Mouse (Mus musculus) right cerebral cortex, postnatal 25 days (tissue): Measurements from ENCODE around the gene Ciita.
A peak's percentile ranks its signal among the peaks of the same experiment; 100 is the strongest.

ENCODE experiments used
- DNase-seq: peaks from one replicate; pipeline ENCODE4 v3.0.0; 2022

Ciita gene

DNA sequence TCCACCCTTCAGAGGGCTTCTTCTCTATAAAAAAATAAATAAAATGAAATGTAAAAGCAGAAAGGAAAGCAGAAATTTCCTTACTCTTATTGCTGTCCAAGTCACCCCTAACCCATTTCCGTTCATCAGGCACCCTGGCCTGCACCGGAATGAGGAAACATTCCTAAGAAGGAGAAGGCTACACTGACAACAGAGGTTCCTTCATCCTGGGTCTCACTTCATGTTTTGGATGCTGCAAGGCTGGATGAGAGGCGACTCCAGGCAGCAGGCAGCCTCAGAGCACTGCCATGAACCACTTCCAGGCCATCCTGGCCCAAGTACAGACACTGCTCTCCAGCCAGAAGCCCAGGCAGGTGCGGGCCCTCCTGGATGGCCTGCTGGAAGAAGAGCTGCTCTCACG is at the start of gene Ciita:
TSS of gene Ciita (plus strand) at position 203 of the 400 bp plus-strand sequence.
- no peak for DNase-seq

GRCm38 (mm10) chr16:10431911-10432310 is 47.9 kb upstream of the Ciita start:
- DNase-seq = no peak

DNA sequence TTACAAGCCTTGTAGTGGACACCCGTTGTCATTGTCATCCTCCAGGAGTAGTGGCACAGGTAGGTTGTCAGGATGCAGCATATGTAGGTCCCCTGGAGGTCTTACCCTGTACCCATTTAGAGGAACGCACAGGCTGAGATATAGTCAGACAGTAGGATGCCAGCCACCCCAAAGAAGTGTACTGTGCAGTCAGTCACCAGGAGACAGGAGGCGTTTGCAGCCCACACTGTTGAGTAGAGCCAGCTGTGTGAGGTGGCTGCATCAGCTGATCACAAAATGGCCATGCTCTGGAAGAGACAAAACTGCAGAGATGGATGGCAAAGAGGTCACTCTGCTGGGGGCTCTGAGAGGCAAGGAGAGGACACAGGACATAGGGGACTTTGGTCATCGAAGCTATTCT is 47.5 kb upstream of the Ciita start:
- no peak for DNase-seq

DNA sequence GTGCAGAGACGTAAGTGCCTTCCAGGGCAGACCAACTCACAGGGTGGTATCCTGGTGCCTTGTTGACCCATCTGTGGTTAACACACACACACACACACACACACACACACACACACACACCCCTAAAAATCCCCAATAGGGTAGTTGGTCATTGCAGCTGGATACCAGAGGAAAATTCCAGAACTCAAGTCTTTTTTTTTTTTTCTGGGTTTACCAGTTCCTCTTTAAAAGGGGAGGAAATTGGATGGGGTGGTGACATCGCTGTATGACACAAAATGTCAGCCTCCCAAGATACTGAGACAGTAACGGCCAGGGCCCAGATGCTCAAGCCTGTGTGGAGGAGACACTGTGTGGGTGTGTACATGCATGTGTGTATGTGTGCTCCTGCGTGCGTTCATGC is 46.5 kb upstream of the Ciita start:
- DNase-seq = no peak

DNA sequence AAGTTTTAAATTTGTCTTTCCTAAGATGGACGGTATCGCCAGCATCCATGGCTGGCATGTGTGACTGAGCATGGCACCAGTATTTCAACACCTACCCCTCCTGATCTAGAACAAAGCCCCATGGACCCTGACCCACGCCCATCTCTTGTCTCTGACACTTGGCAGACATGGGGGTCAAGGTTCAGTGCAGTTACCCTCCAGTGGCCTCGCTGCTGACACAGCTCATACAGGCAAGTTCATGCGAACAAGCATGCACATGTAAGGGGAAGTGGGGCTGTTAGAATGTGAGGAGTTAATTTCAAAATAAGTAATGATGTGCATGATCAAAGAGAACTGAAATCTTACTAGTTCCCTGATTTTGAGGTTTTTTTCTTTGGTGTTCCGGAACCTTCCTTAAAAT is 43.7 kb upstream of the Ciita start:
- DNase-seq = no peak

GRCm38 (mm10) chr16:10438055-10438454 is 41.8 kb upstream of the Ciita start:
- DNase-seq = no peak

DNA sequence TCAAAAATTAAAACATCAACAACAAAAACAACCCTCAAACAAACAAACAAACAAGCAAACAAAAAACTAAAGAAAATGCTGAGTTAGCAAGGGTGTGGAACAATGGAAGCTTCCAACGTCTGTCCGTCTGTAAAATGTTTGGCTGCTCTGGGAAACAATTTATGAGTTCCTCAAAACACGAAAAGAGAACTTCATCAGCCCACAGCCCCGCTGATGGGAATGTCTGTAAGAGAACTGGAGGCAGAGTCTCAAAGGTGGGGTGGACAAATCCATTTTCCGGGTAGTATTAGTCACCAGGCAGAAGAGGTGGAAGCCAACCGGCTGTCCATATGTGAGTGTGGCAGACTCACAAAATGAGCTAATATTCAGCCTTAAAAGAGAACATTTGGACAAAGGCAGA is 38.5 kb upstream of the Ciita start:
- DNase-seq = no peak

DNA sequence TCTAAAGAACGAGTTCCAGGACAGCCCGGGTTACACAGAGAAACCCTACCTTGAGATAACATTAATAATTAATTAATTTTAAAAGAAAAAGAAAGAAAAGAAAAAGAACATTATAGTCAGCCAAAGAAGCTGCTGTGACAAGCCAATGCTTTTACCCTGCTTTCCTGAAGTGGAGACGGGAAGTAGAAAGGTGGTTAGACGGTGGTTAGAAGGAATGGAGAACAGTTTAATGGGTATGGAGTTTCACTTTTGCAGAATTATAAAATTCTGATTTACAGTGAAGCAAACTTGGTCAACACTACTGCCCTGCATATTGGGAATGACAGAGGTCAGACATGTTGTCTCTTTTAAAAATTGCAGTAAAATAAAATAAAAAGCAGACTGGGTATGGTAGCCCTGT is 38.1 kb upstream of the Ciita start:
- DNase-seq = no peak

DNA sequence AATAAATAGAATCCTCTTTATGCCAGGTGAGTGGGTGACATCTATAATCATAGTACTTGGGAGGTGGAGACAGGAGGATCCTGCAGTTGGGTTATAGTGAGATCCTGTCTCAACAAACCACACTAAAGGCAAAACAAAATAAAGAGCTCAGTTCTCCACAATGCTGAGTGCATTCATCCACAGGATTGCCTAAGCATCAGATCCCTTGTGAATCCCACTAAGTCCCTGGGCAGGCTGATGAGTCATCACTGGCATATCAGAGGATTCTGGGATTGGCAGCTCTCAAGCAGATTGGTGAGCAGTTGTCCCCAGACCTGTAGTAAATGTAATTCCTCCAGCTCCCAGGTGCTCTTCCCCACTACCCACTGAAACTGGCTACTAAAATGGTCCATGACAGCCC is 36.1 kb upstream of the Ciita start:
- no peak for DNase-seq

- no peak for DNase-seq
Measured at GRCm38 (mm10) chr16:10446573-10447263, 33.1 kb upstream of the Ciita start.

DNA sequence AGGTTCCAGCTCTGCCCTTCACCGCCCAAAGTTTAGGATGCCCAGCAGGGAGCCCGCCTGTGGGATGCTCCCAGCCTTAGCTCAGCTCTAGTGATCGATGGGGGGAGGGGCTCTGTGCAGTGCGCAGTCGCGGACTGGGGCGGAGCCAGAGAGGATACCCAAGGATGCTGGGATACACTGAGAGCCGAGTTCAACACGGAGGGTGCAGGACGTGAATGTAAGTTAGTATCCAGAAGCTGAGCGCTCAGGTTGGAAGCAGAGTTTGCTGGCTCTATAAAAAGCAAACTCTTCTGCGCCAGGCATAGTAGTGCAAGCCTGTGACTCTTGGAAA is 32.6 kb upstream of the Ciita start, which contains the start of gene Tvp23a:
TSS of gene Tvp23a (minus strand) at position 99 of the 331 bp plus-strand sequence.
- peak; percentile 87 for DNase-seq

- DNase-seq = no peak
Measured at GRCm38 (mm10) chr16:10447781-10448180, 32.1 kb upstream of the Ciita start.

GRCm38 (mm10) chr16:10448931-10449330 is 30.9 kb upstream of the Ciita start:
- DNase-seq = no peak

GRCm38 (mm10) chr16:10451906-10452305 is 28.0 kb upstream of the Ciita start:
- DNase-seq = no peak

- peak; percentile 66 for DNase-seq
Measured at GRCm38 (mm10) chr16:10452445-10452896, 27.4 kb upstream of the Ciita start.

DNA sequence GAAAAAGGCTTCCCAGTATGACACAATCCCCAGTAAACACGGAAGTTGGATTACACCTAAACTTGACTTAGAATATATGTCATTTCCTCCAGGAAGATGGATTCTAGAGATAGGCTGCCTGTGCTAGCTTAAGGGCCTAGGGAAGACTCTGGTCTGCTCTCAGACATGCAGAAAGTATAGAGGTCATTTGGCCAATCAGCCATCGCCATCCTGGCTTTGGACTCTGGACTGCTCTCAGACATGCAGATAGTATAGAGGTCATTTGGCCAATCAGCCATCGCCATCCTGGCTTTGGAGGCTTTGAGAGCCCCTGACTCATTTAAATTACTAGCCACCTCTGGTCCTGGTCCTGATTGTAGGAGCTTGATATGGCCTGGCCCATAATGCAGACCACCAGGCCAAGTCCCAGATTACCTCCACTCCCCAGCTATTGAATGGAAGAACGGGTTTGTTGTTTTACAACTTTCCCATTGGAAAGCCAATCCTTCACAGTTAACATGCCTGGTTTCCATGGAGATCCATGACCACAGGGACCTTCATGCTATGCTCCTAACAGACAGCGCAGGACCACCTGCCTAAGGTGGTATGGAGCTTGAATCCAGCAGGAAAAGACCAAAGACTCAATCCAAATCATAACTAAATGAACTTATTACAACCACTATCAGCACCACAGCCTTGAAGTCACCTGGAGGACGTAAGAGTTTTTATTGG is 25.8 kb upstream of the Ciita start:
- DNase-seq = no peak

- DNase-seq = no peak
Measured at GRCm38 (mm10) chr16:10454583-10454974, 25.3 kb upstream of the Ciita start.

DNA sequence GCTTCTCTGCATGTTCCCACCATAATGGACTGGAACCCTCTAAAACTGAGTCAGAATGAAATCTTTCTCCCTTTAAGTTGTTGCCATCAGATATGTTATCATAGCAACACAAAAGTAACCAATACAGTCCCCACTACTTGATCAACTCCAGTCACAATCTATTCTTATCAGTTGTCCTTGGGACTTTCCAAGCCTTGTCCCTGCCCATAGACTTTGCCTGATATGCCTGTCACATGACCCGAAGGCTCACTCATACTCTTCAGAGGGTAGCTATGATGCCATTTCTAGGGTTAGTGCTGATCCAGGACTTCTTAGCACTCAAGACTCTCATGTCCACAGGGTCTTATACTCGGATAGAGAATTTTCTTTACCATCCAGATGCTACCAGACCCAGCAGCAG is 19.7 kb upstream of the Ciita start:
- no peak for DNase-seq

DNA sequence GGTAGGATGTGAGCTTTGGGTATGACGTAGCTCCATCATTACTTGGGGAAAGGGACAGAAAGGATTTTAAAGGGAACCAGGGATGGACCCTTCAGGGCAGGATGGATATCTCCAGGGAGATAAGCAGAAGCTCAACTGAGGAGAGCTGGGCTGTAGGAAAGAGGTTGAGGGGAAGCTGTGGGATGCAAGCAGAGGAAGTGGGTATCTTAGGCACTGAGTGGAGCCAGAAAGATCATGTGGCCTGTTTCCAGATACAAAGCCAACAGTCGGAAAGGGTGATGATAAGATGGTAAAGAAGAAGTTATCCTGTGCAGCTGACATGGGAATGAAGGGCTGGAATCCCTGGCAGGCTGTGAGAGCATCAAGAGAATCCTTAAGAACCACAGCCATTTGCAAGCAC is 18.7 kb upstream of the Ciita start:
- DNase-seq = no peak

- no peak for DNase-seq
Measured at GRCm38 (mm10) chr16:10465011-10465681, 14.7 kb upstream of the Ciita start.

- no peak for DNase-seq
Measured at GRCm38 (mm10) chr16:10467391-10468107, 12.3 kb upstream of the Ciita start.

DNA sequence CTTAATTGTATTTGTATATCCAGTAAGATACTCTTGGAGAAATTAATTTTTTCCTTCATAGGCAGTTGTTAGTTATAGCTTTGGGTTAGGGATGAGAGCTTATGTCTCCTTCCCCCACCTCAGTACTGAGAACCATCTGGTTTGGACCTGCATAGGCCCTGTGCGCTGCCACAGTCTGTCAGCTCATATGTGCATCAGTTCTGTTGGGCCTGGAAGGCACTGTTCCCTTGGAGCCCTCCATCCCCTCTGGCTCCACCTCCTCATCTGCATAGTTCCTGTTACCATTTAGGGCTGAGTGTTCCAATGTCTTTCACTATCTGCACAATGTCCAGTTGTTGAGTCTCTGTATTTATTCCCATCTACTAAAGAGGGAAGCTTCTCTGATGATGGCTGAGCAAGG is 11.7 kb upstream of the Ciita start:
- DNase-seq = peak; percentile 16

DNA sequence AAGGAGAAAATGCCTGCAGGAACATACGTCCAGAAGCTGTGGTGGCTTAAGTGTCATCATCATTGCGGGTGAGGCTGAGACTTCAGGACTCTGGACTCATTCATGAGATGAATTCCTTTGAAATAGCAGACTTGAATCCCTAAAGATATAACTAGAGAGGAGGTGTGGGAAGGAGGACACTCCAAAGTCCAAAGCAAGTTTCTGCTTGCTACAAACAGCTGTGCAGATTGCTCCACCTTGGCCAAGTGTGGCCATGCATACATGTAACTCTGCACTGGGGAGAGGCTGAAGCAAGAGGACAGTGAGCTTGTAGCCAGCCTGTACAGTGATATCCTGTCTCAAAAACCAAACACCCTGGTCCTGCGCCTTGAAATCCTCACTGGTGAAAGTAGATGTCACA is 7.9 kb upstream of the Ciita start:
- DNase-seq = no peak
